Mouse (Mus musculus) heart, adult 2 months (tissue): ENCODE results near the gene Gcnt7. TPM values are rescaled to one million over a fixed set of nuclear protein-coding genes. Genes with fewer than 3 reads are reported as not detected.
A peak's percentile ranks its signal among the peaks of the same experiment; 100 is the strongest.

Source experiments
- DNase-seq, 2 experiments: peaks; one replicate each; pipeline ENCODE4 v3.0.0; 2021
- H3K27ac ChIP-seq: fragments of 200-600 bp; 2 replicates; pipeline ENCODE4 v1.8.1; 2022
- H3K27me3 ChIP-seq: fragments of 200-500 bp; 2 replicates; pipeline ENCODE4 v1.6.1; 2012; ENCODE audit warnings: mild to moderate bottlenecking, low read length, inconsistent platforms, mixed read lengths; ENCODE audit not compliant: control insufficient read depth, insufficient read depth
- H3K36me3 ChIP-seq: fragments of 200-500 bp; 2 replicates; pipeline ENCODE4 v1.6.1; 2012; ENCODE audit warnings: low read length, inconsistent platforms; ENCODE audit not compliant: control insufficient read depth, insufficient read depth
- H3K4me1 ChIP-seq: fragments of 200-500 bp; 2 replicates; pipeline ENCODE4 v1.6.1; 2011; ENCODE audit warnings: low read length; ENCODE audit not compliant: control insufficient read depth, insufficient read depth
- H3K4me3 ChIP-seq: fragments of 200-600 bp; 2 replicates; pipeline ENCODE4 v1.8.1; 2022
- H3K79me2 ChIP-seq: fragments of 200-500 bp; replicated peaks from 2 replicates; pipeline ENCODE4 v1.6.1; 2012; ENCODE audit warnings: mild to moderate bottlenecking, inconsistent platforms, low read length, moderate library complexity, mixed read lengths; ENCODE audit not compliant: control insufficient read depth, insufficient read depth
- H3K9ac ChIP-seq: fragments of 200-500 bp; 2 replicates; pipeline ENCODE4 v1.6.1; 2012; ENCODE audit warnings: low read depth, mild to moderate bottlenecking, control low read depth, inconsistent platforms, low read length, mixed read lengths
- CTCF ChIP-seq: fragments of 200-600 bp; IDR thresholded peaks from 2 replicates; pipeline ENCODE4 v1.8.1; 2022; ENCODE audit warnings: antibody characterized with exemption, mild to moderate bottlenecking, moderate library complexity
- EP300 ChIP-seq: fragments of 200-500 bp; IDR thresholded peaks from 2 replicates; pipeline ENCODE4 v1.6.1; 2011; ENCODE audit warnings: low read depth, low read length, control low read depth; ENCODE audit not compliant: insufficient read depth
- POLR2A ChIP-seq: fragments of 200-500 bp; IDR thresholded peaks from 2 replicates; pipeline ENCODE4 v1.6.1; 2011; ENCODE audit warnings: mild to moderate bottlenecking, low read depth, low read length, control low read depth; ENCODE audit not compliant: insufficient read depth
- WGBS: fragments of 180-500 bp; shearing (Covaris S2); methylation state at CpG from one replicate; pipeline ENCODE4 v1.1.7; 2018; 5-methylcytosine and 5-hydroxymethylcytosine counted together
- intact Hi-C: fragments of 180-260 bp; cut with DNase I; formaldehyde crosslinking; loops from one replicate; pipeline ENCODE4 v1.15.1; 2025
- polyA plus RNA-seq: library from polyadenylated mRNA; depleted of rRNA; stranded (reverse); fragments of >200 nt; gene quantifications from 2 replicates; pipeline ENCODE4 v1.2.3, GENCODE M21; 2012
- total RNA-seq, 2 experiments: library from RNA; stranded (reverse); gene quantifications; 2 replicates each; pipeline ENCODE4 v1.2.3; 2021

Gene Gcnt7
- total and polyA plus RNA-seq, 3 experiments = not detected

DNA sequence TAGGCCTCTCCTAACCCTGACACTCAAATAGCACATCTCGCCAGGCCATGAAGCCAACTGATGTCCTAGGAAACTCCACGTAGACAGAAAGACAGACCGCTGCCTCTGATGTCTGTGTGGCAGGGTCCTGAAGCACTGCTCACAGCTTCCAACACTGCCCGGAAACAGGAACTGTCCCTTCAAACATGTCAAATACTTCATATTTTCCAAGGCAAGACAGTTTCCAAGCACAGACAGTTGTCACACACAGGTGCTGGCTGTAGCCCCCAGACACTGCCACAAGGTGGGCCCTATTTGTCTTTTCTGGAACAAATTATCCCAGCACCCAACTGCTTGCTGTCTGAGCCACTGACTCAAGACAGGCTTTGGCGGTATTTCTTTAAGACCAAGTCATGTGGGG lies 40.2 kb downstream of the Gcnt7 start:
- no peak for DNase-seq
- Histone ChIP-seq H3K4me1 (no peaks in the 10 kb centered on the region), H3K79me2 (no peaks in the 10 kb centered on the region), H3K36me3 (no peaks in the 10 kb centered on the region), H3K27ac (no peak overlapping the region), H3K4me3 (no peak overlapping the region), H3K27me3 (no peaks in the 10 kb centered on the region), H3K9ac (no peak overlapping the region)
- TF ChIP-seq EP300 (no peak), CTCF (no peak), POLR2A (no peak)
- intact Hi-C loops = no loop called here
- WGBS = 78% methylated on average over 5 of the region's 5 CpGs

DNA sequence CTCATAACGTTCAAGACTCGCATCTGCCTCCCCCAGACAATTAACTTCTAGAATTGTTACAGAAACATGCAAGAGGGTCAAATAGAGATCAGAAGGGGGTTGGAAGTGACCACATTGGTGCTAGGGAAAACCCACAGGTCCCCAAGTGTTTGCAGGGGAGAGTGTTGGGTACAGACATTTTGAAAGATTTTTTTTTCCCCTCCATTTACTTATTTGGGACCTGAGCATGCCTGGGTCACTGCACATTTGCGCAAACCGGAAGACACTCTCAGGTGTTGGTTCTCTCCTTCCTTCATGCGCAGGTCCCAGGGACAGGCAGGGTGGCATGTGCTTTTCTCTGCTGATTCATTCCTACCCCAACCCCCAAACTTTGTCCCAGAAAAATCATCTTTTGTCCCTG lies 41.5 kb downstream of the Gcnt7 start:
- intact Hi-C loops = no loop called here
- no peak overlapping the region for H3K4me3 ChIP-seq
- TF ChIP-seq POLR2A (no peak), EP300 (no peak), CTCF (no peak)
- no peaks in the 10 kb centered on the region for H3K27me3 ChIP-seq
- H3K27ac ChIP-seq = no peak overlapping the region
- no peak for DNase-seq
- H3K36me3 ChIP-seq = no peaks in the 10 kb centered on the region
- H3K79me2 ChIP-seq = no peaks in the 10 kb centered on the region
- no peak overlapping the region for H3K9ac ChIP-seq
- WGBS = 88% methylated on average over 5 of the region's 5 CpGs
- H3K4me1 ChIP-seq = no peaks in the 10 kb centered on the region

DNA sequence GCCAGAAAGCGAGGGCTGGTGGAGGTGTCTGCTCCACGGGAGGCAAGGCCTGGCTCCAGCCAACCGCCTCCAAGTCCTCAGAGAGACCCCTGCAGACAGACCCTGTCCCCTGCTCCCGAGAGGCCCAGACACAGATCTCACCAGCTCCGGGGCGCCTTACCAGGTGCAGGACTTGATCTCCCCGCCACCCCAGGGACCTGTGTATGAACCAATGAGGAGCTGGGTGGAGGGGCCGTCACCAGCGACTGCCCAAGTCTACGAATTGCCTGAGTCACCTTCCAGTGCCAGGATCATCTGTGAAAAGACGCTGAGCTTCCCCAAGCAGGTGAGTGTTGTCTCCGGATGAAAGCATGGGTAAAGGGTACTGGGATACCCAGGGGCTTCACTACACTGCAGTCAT lies 42.2 kb downstream of the Gcnt7 start:
- TF ChIP-seq CTCF (no peak), POLR2A (no peak), EP300 (no peak)
- Histone ChIP-seq H3K36me3 (no peaks in the 10 kb centered on the region), H3K27ac (no peak overlapping the region), H3K4me1 (no peaks in the 10 kb centered on the region), H3K27me3 (no peaks in the 10 kb centered on the region), H3K9ac (no peak overlapping the region), H3K79me2 (no peaks in the 10 kb centered on the region), H3K4me3 (no peak overlapping the region)
- WGBS = 64% methylated on average over 12 of the region's 12 CpGs
- intact Hi-C loops = no loop called here
- DNase-seq = no peak

DNA sequence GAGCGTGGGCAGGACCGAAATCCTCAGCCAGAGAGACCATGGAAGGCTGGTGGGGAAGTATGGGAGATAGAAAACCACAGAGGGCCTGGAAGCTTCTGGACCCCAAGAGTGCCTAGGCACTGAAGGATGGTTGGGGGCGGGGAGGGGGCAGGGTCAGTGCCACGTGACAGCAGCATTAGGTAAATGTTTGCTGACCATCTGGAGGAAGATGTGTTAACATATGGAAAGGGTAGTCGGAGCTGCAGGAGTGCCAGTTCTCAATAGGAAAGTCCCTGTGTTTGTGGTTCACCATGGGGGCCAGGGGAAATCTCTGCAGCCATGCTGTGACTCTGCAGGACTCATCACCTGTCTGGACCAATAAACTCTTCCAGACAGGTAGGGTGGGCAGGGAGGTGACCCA lies 44.5 kb downstream of the Gcnt7 start:
- 66% methylated on average over 5 of the region's 5 CpGs for WGBS
- no peak for DNase-seq
- no peak for TF ChIP-seq EP300
- TF ChIP-seq CTCF = no peak
- no peak for TF ChIP-seq POLR2A
- H3K27me3 ChIP-seq = no peaks in the 10 kb centered on the region
- no peak overlapping the region for H3K27ac ChIP-seq
- no peak overlapping the region for H3K9ac ChIP-seq
- H3K36me3 ChIP-seq = no peaks in the 10 kb centered on the region
- no peak overlapping the region for H3K4me3 ChIP-seq
- no peaks in the 10 kb centered on the region for H3K79me2 ChIP-seq
- intact Hi-C loops = no loop called here
- no peaks in the 10 kb centered on the region for H3K4me1 ChIP-seq

DNA sequence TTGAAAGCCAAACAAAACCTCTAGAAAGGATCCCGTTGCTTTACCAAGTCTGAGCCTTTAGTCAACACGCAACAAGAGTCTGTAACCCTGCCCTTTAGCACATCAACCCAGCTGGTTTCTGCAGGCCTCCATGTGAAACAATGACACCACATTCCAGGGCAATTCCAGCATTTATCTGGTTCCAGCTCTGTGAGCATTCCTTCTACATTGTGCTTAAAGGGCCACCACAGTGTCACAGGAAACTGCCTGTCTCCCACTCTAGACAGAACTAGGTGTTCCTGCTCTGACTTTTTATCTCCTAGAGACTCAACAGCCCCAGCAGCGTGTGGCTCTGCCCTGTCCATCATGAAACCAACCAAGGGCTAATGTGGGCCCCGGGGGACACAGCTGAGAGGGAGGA lies 45.1 kb downstream of the Gcnt7 start:
- WGBS = 22% methylated on average over 4 of the region's 4 CpGs
- H3K36me3 ChIP-seq = no peaks in the 10 kb centered on the region
- intact Hi-C loops = no loop called here
- TF ChIP-seq POLR2A = no peak
- no peak overlapping the region for H3K4me3 ChIP-seq
- no peaks in the 10 kb centered on the region for H3K79me2 ChIP-seq
- no peak overlapping the region for H3K9ac ChIP-seq
- H3K27ac ChIP-seq = no peak overlapping the region
- no peaks in the 10 kb centered on the region for H3K4me1 ChIP-seq
- no peaks in the 10 kb centered on the region for H3K27me3 ChIP-seq
- DNase-seq = no peak

DNA sequence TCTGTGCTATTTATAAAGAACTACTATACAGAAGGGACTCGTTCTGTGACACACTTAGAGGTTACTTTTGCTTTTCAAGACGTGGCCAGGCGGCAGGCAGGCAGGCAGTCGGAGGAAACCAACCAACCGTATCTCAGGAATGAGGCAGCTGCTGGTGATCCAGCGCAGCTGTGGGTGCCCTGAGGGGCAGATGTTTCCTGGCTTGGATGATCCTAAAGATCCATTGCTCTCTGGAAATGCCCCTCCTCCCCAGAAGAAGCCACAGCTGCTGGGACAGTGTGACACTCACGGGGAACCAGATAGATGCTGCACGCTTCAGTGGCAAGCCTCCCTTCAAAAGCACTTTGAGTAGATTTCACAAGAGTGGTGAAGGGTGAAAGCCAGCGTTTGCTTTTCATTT lies 45.9 kb downstream of the Gcnt7 start:
- no peak overlapping the region for H3K27ac ChIP-seq
- no peaks in the 10 kb centered on the region for H3K36me3 ChIP-seq
- H3K9ac ChIP-seq = peak overlapping the region; percentile 24; the same call in 1 of the 2 replicates
- no peaks in the 10 kb centered on the region for H3K4me1 ChIP-seq
- no peaks in the 10 kb centered on the region for H3K27me3 ChIP-seq
- TF ChIP-seq CTCF = no peak
- TF ChIP-seq POLR2A = no peak
- no peak for TF ChIP-seq EP300
- no peaks in the 10 kb centered on the region for H3K79me2 ChIP-seq
- WGBS = 7% methylated on average over 9 of the region's 9 CpGs
- H3K4me3 ChIP-seq = no peak overlapping the region
- intact Hi-C loops = no loop called here
- DNase-seq = no peak

DNA sequence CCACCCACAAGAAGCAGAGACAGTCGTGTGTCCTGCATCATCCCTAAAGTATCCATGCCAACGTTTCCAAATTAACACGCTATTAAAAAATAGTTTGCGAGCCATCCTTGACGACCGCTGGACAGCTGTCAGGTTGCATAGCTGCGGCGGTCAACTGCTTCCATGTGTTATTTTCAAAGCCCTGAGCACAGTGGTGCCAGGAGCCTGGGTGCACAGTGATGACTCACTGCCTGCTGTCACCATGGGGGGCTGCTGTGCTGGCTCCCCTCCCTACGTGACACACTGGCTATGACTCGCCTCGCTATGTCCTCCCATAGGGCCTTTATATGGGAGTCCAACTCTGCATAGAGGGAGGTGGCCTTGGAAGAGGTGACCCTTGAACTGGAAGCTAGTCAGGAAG lies 47.3 kb downstream of the Gcnt7 start:
- TF ChIP-seq POLR2A = no peak
- no peak for TF ChIP-seq EP300
- TF ChIP-seq CTCF = no peak
- Histone ChIP-seq H3K9ac (no peak overlapping the region), H3K27me3 (no peaks in the 10 kb centered on the region), H3K79me2 (no peaks in the 10 kb centered on the region), H3K27ac (no peak overlapping the region), H3K36me3 (no peaks in the 10 kb centered on the region), H3K4me3 (no peak overlapping the region), H3K4me1 (no peaks in the 10 kb centered on the region)
- DNase-seq = no peak
- intact Hi-C loops = no loop called here
- 72% methylated on average over 11 of the region's 11 CpGs for WGBS
